Mouse (Mus musculus) thymus, postnatal 0 days (tissue): ENCODE data around the gene Mmp7. TPM values are rescaled to one million over a fixed set of nuclear protein-coding genes. Genes with fewer than 3 reads are reported as not detected.
A peak's percentile ranks its signal among the peaks of the same experiment; 100 is the strongest.

Source experiments
- DNase-seq: peaks from one replicate; pipeline ENCODE4 v3.0.0-alpha.2; 2015; ENCODE audit warnings: low spot score
- polyA plus RNA-seq: library from polyadenylated mRNA; unstranded; fragments of >200 nt; fragmentation: Nextera tagmentation; extraction: Ambion mirVana; gene quantifications from 2 replicates; pipeline ENCODE4 v1.2.1, GENCODE M21; 2015

The Mmp7 gene
- 0.38 and 0.90 TPM in 2 replicates for polyA plus RNA-seq

GRCm38 (mm10) chr9:7691790-7692189, at the start of gene Mmp7:
Mmp7 (plus strand) TSS chr9:7692090.
- no peak for DNase-seq

- DNase-seq = no peak
Measured at GRCm38 (mm10) chr9:7647901-7648300, 44.0 kb upstream of the Mmp7 start.

- DNase-seq = no peak
Measured at GRCm38 (mm10) chr9:7650397-7651180, 41.3 kb upstream of the Mmp7 start.

GRCm38 (mm10) chr9:7652351-7653085, 39.4 kb upstream of the Mmp7 start:
- DNase-seq = no peak

- no peak for DNase-seq
Measured at GRCm38 (mm10) chr9:7657946-7658345, 33.9 kb upstream of the Mmp7 start.

- DNase-seq = no peak
Measured at GRCm38 (mm10) chr9:7659469-7660020, 32.3 kb upstream of the Mmp7 start.

- no peak for DNase-seq
Measured at GRCm38 (mm10) chr9:7661371-7661770, 30.5 kb upstream of the Mmp7 start.

GRCm38 (mm10) chr9:7669674-7670073, 22.2 kb upstream of the Mmp7 start:
- DNase-seq = no peak

GRCm38 (mm10) chr9:7672985-7673384, 18.9 kb upstream of the Mmp7 start:
- no peak for DNase-seq

- no peak for DNase-seq
Measured at GRCm38 (mm10) chr9:7678154-7678837, 13.6 kb upstream of the Mmp7 start.

GRCm38 (mm10) chr9:7682081-7682618, 9.7 kb upstream of the Mmp7 start:
- DNase-seq = no peak

GRCm38 (mm10) chr9:7686024-7686423, 5.9 kb upstream of the Mmp7 start:
- no peak for DNase-seq

- no peak for DNase-seq
Measured at GRCm38 (mm10) chr9:7689799-7690198, 2.1 kb upstream of the Mmp7 start.

- DNase-seq = no peak
Measured at GRCm38 (mm10) chr9:7693961-7694360, 2.1 kb downstream of the Mmp7 start.

GRCm38 (mm10) chr9:7695646-7696045, 3.8 kb downstream of the Mmp7 start:
- no peak for DNase-seq

GRCm38 (mm10) chr9:7708698-7709097, 16.8 kb downstream of the Mmp7 start:
- no peak for DNase-seq

- DNase-seq = no peak
Measured at GRCm38 (mm10) chr9:7711196-7711595, 19.3 kb downstream of the Mmp7 start.

- DNase-seq = peak; percentile 77
Measured at GRCm38 (mm10) chr9:7714062-7714907, 22.4 kb downstream of the Mmp7 start.

GRCm38 (mm10) chr9:7714908-7715175, 23.0 kb downstream of the Mmp7 start:
- DNase-seq = no peak

GRCm38 (mm10) chr9:7721543-7721942, 29.7 kb downstream of the Mmp7 start:
- no peak for DNase-seq

GRCm38 (mm10) chr9:7728997-7729396, 37.1 kb downstream of the Mmp7 start:
- no peak for DNase-seq
